Mouse (Mus musculus) kidney, adult 2 months (tissue): Measurements from ENCODE around the gene Dph1. TPM values are rescaled to one million over a fixed set of nuclear protein-coding genes. Genes with fewer than 3 reads are reported as not detected.

Experiments used
- DNase-seq: peaks from one replicate; pipeline ENCODE4 v3.0.0; 2021
- H3K27ac ChIP-seq: fragments of 200-500 bp; 2 replicates; pipeline ENCODE4 v1.5.1; 2012; ENCODE audit warnings: low read depth, low read length, control low read depth, inconsistent platforms; ENCODE audit not compliant: insufficient read depth
- H3K27me3 ChIP-seq: fragments of 200-500 bp; replicated peaks from 2 replicates; pipeline ENCODE4 v1.6.1; 2012; ENCODE audit warnings: mild to moderate bottlenecking, moderate library complexity, low read length, inconsistent platforms; ENCODE audit not compliant: control insufficient read depth, insufficient read depth
- H3K36me3 ChIP-seq: fragments of 200-500 bp; 2 replicates; pipeline ENCODE4 v1.6.1; 2012; ENCODE audit warnings: mild to moderate bottlenecking, moderate library complexity, low read length, inconsistent platforms; ENCODE audit not compliant: control insufficient read depth, insufficient read depth
- H3K4me1 ChIP-seq: fragments of 200-500 bp; 2 replicates; pipeline ENCODE4 v1.6.1; 2011; ENCODE audit warnings: low read length; ENCODE audit not compliant: control insufficient read depth, insufficient read depth
- H3K4me3 ChIP-seq: fragments of 200-500 bp; 2 replicates; pipeline ENCODE4 v1.5.1; 2011; ENCODE audit warnings: mild to moderate bottlenecking, low read depth, low read length, control low read depth; ENCODE audit not compliant: insufficient read depth
- CTCF ChIP-seq: fragments of 200-500 bp; conservative IDR thresholded peaks from 2 replicates; pipeline ENCODE4 v1.5.1; 2011; ENCODE audit warnings: low read depth, mild to moderate bottlenecking, control low read depth, low read length, moderate library complexity, mixed read lengths; ENCODE audit not compliant: insufficient read depth, insufficient read length
- POLR2A ChIP-seq: fragments of 200-500 bp; IDR thresholded peaks from one replicate; pipeline ENCODE4 v1.6.1; 2011; ENCODE audit warnings: low read depth, low read length, control low read depth
- WGBS: fragments of 180-500 bp; shearing (Covaris S2); methylation state at CpG from one replicate; pipeline ENCODE4 v1.1.7; 2018; 5-methylcytosine and 5-hydroxymethylcytosine counted together
- polyA plus RNA-seq: library from polyadenylated mRNA; depleted of rRNA; stranded (reverse); fragments of >200 nt; gene quantifications from 2 replicates; pipeline ENCODE4 v1.2.3, GENCODE M21; 2012; rRNA removed

The Dph1 gene
- 40.2 and 46.7 TPM in 2 replicates for polyA plus RNA-seq

- peak within 1 kb of the TSS; percentile 96 for H3K4me3 ChIP-seq
- DNase-seq = no peak
- H3K27me3 ChIP-seq = no peaks in the 10 kb centered on the region
- no peak for TF ChIP-seq CTCF
- TF ChIP-seq POLR2A = no peak
- WGBS = 55% methylated on average over 5 of the region's 5 CpGs
- H3K4me1 ChIP-seq = peaks cover 5% of the 10 kb centered on the region; the same call in 1 of the 2 replicates
- no peaks in the 10 kb centered on the region for H3K36me3 ChIP-seq
- H3K27ac ChIP-seq = no peak within 1 kb of the TSS
Observed at GRCm38 (mm10) chr11:75190905-75191441, at the start of gene Dph1. TSS of gene Dph1 (minus strand) at chr11:75191241.

- peak; percentile 42 for DNase-seq
- TF ChIP-seq POLR2A (no peak), CTCF (0 out of 2 replicates have a peak, but pooled peaks have one; percentile 5)
- H3K36me3 ChIP-seq = no peaks in the 10 kb centered on the region
- 68% methylated on average over 13 of the region's 13 CpGs for WGBS
- no peaks in the 10 kb centered on the region for H3K4me1 ChIP-seq
- no peak overlapping the region for H3K4me3 ChIP-seq
- H3K27ac ChIP-seq = no peak overlapping the region
- no peaks in the 10 kb centered on the region for H3K27me3 ChIP-seq
Observed at GRCm38 (mm10) chr11:75240158-75240934, 49.3 kb upstream of the Dph1 start.

DNA sequence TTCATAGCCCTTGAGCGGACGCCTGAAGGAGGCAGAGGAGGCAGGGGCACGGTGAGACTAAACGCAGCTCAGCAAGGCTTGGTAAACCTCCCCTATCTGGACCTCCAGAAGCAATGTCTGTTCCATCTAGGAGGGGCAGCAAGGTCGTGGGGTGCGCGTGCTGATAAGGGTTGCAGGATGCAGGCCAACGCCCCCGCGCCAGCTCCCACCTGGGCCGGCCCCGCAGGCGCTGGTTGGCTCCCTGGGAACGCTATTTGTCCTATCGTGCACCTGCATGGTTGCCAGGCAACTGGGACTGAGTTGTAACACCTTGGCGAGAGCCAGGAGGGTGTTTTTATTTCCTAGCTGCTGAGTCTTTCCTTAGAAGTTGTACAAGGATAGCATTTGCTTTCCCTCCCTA lies 43.7 kb upstream of the Dph1 start:
- TF ChIP-seq POLR2A = no peak
- no peak for TF ChIP-seq CTCF
- 16% methylated on average over 16 of the region's 16 CpGs for WGBS
- Histone ChIP-seq H3K27me3 (no peaks in the 10 kb centered on the region), H3K4me3 (no peak overlapping the region), H3K27ac (no peak overlapping the region), H3K4me1 (no peaks in the 10 kb centered on the region), H3K36me3 (no peaks in the 10 kb centered on the region)
- DNase-seq = peak; percentile 62

GRCm38 (mm10) chr11:75232434-75232833 lies 41.4 kb upstream of the Dph1 start:
- no peaks in the 10 kb centered on the region for H3K27me3 ChIP-seq
- TF ChIP-seq CTCF = no peak
- TF ChIP-seq POLR2A = no peak
- no peaks in the 10 kb centered on the region for H3K36me3 ChIP-seq
- DNase-seq = no peak
- H3K4me3 ChIP-seq = no peak overlapping the region
- H3K4me1 ChIP-seq = no peaks in the 10 kb centered on the region
- 75% methylated on average over 4 of the region's 4 CpGs for WGBS
- no peak overlapping the region for H3K27ac ChIP-seq

DNA sequence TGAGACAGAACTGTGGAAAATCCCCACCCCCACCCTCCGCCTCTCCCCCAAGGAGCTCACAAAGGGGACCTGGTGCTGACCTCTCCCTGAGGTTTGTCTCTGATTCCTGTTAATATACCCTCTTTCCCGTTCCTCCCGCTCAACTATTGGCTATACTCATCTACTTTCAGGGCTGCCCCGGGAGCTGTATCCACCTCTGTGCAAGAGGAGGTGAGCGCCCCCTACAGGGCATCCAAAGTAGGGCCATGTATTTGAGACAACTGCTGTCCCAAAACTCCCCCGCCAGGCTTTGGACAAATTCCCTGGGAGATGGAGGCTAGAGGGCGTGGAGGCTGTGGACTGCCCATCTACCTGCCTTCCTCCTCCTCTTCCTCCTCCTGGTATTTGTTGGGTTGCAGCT lies 40.7 kb upstream of the Dph1 start:
- Histone ChIP-seq H3K4me1 (no peaks in the 10 kb centered on the region), H3K4me3 (no peak overlapping the region), H3K36me3 (no peaks in the 10 kb centered on the region), H3K27ac (no peak overlapping the region), H3K27me3 (no peaks in the 10 kb centered on the region)
- DNase-seq = peak; percentile 80
- 12% methylated on average over 7 of the region's 7 CpGs for WGBS
- no peak for TF ChIP-seq POLR2A
- peak; percentile 84 for TF ChIP-seq CTCF

DNA sequence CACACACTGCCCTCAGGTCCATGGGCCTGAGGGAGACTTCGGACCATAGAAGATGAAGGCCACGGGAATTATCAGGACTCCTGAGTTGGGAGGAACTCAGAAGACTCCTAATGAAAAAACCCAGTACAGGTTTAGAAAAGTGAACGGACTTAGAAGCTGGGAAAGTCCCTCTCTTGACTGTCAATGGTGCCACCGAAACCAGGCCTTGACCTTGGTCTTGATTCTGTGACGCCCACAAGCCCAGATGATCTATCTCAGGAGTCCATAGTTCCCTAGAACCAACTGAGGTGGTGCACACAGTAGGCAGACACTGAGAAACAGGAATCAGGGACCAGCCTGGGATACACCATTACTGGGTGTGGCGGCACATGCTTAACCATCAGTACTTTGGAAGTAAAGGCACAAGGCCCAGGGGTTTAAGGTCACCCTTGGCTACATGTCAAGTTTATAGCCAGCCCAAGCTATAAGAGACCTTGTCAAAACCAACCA lies 39.3 kb upstream of the Dph1 start:
- no peak for DNase-seq
- TF ChIP-seq CTCF (no peak), POLR2A (no peak)
- no peak overlapping the region for H3K4me3 ChIP-seq
- WGBS = 95% methylated on average over 6 of the region's 6 CpGs
- no peaks in the 10 kb centered on the region for H3K27me3 ChIP-seq
- no peaks in the 10 kb centered on the region for H3K4me1 ChIP-seq
- no peak overlapping the region for H3K27ac ChIP-seq
- no peaks in the 10 kb centered on the region for H3K36me3 ChIP-seq

- Histone ChIP-seq H3K4me3 (no peak overlapping the region), H3K27ac (no peak overlapping the region), H3K4me1 (no peaks in the 10 kb centered on the region), H3K36me3 (no peaks in the 10 kb centered on the region), H3K27me3 (no peaks in the 10 kb centered on the region)
- WGBS = 74% methylated on average over 6 of the region's 6 CpGs
- no peak for DNase-seq
- TF ChIP-seq CTCF = no peak
- no peak for TF ChIP-seq POLR2A
Observed at GRCm38 (mm10) chr11:75229289-75229688, 38.2 kb upstream of the Dph1 start.
